Mouse (Mus musculus) gastrocnemius, adult 18-20 months (tissue): ENCODE measurements around the gene Grsf1. TPM values are rescaled to one million over a fixed set of nuclear protein-coding genes. Genes with fewer than 3 reads are reported as not detected.
A peak's percentile ranks its signal among the peaks of the same experiment; 100 is the strongest.

Experiments used
- DNase-seq: peaks from one replicate; pipeline ENCODE4 v3.0.0; 2021; ENCODE audit warnings: low spot score
- total RNA-seq, 2 experiments: library from RNA; stranded (reverse); gene quantifications; 2 replicates each; pipeline ENCODE4 v1.2.3; 2021

Gene Grsf1
- total RNA-seq, 2 experiments from 2014 or later, result 142 to 143 TPM

- DNase-seq, result no peak
These were observed 13.4 kb upstream of the Grsf1 start for GRCm38 (mm10) chr5:88689279-88689938.

- no peak for DNase-seq
These were observed 12.7 kb upstream of the Grsf1 start for GRCm38 (mm10) chr5:88688583-88689187.

GRCm38 (mm10) chr5:88687996-88688406 lies 12.0 kb upstream of the Grsf1 start:
- DNase-seq, result no peak

GRCm38 (mm10) chr5:88685745-88686299 lies 9.9 kb upstream of the Grsf1 start:
- no peak for DNase-seq

GRCm38 (mm10) chr5:88685306-88685705 lies 9.3 kb upstream of the Grsf1 start:
- DNase-seq, result no peak

- no peak for DNase-seq
These were observed 8.3 kb upstream of the Grsf1 start for GRCm38 (mm10) chr5:88684226-88684625.

- no peak for DNase-seq
These were observed 7.7 kb upstream of the Grsf1 start for GRCm38 (mm10) chr5:88683706-88684105.

- no peak for DNase-seq
These were observed 4.6 kb upstream of the Grsf1 start for GRCm38 (mm10) chr5:88680567-88680966.

- DNase-seq, result no peak
These were observed 3.4 kb upstream of the Grsf1 start for GRCm38 (mm10) chr5:88679341-88679740.

- DNase-seq, result no peak
These were observed 3.0 kb upstream of the Grsf1 start for GRCm38 (mm10) chr5:88678929-88679328.

GRCm38 (mm10) chr5:88674703-88675442 lies 1.1 kb downstream of the Grsf1 start:
- peak; percentile 24 for DNase-seq

- no peak for DNase-seq
These were observed 12.1 kb downstream of the Grsf1 start for GRCm38 (mm10) chr5:88663875-88664274.

GRCm38 (mm10) chr5:88663151-88663550 lies 12.8 kb downstream of the Grsf1 start:
- DNase-seq, result no peak

GRCm38 (mm10) chr5:88657868-88658267 lies 18.1 kb downstream of the Grsf1 start:
- no peak for DNase-seq

GRCm38 (mm10) chr5:88652589-88652988 lies 23.4 kb downstream of the Grsf1 start:
- no peak for DNase-seq

GRCm38 (mm10) chr5:88649250-88650173 lies 26.5 kb downstream of the Grsf1 start:
- DNase-seq, result no peak

GRCm38 (mm10) chr5:88645405-88645804 lies 30.6 kb downstream of the Grsf1 start:
- DNase-seq, result no peak

GRCm38 (mm10) chr5:88644901-88645300 lies 31.1 kb downstream of the Grsf1 start:
- no peak for DNase-seq

- DNase-seq, result peak; percentile 54
These were observed 32.5 kb downstream of the Grsf1 start for GRCm38 (mm10) chr5:88643491-88643890.

- DNase-seq, result no peak
These were observed 33.2 kb downstream of the Grsf1 start for GRCm38 (mm10) chr5:88642786-88643185.

GRCm38 (mm10) chr5:88634076-88634475 lies 41.9 kb downstream of the Grsf1 start:
- no peak for DNase-seq
